Mouse (Mus musculus) inflammation-experienced regulatory T-cells, adult 6 months (primary cell): ENCODE results near the gene Fer1l4. TPM values are rescaled to one million over a fixed set of nuclear protein-coding genes. Genes with fewer than 3 reads are reported as not detected.

Experiments used
- ATAC-seq: one replicate; pipeline ENCODE4 v1.8.0; 2017
- polyA plus RNA-seq, 3 experiments: library from polyadenylated mRNA; unstranded; fragments of 100-300 nt; shearing (Covaris generic); gene quantifications; one replicate each; pipeline ENCODE4 v1.2.1; 2017

Gene Fer1l4
- polyA plus RNA-seq, 3 experiments from 2014 or later: not detected

- ATAC-seq: peak; percentile 99
These were observed 44.7 kb downstream of the Fer1l4 start, which contains the start of the genes 6430550D23Rik and Ergic3 for GRCm38 (mm10) chr2:156007888-156008532. Gene 6430550D23Rik, minus strand, starts transcription at chr2:156007977. Gene Ergic3, plus strand, starts transcription at chr2:156008045.

- no peak for ATAC-seq
These were observed 47.4 kb downstream of the Fer1l4 start for GRCm38 (mm10) chr2:156005393-156005792.

- ATAC-seq: no peak
These were observed 60.9 kb downstream of the Fer1l4 start for GRCm38 (mm10) chr2:155991863-155992321.

- no peak for ATAC-seq
These were observed 61.6 kb downstream of the Fer1l4 start for GRCm38 (mm10) chr2:155991151-155991550.

- ATAC-seq: no peak
These were observed 63.7 kb downstream of the Fer1l4 start for GRCm38 (mm10) chr2:155989085-155989484.

GRCm38 (mm10) chr2:155987131-155987530 is 65.6 kb downstream of the Fer1l4 start:
- no peak for ATAC-seq

GRCm38 (mm10) chr2:155985776-155986175 is 67.0 kb downstream of the Fer1l4 start:
- no peak for ATAC-seq

GRCm38 (mm10) chr2:155979328-155979991 is 73.3 kb downstream of the Fer1l4 start:
- peak; percentile 99 for ATAC-seq

- ATAC-seq: no peak
These were observed 78.5 kb downstream of the Fer1l4 start for GRCm38 (mm10) chr2:155974087-155974731.

GRCm38 (mm10) chr2:155973348-155973747 is 79.4 kb downstream of the Fer1l4 start:
- ATAC-seq: no peak

Other genes starting within 250 kb of the Fer1l4 start
- gene BC029722, start 233.5 kb downstream of the Fer1l4 start, polyA plus RNA-seq: 10 to 100 TPM; 12.6 to 16.8 (median 15.9) TPM
- gene Eif6, start 226.0 kb downstream of the Fer1l4 start, polyA plus RNA-seq: 10 to 100 TPM; 65.0 to 78.8 (median 71.9) TPM
- gene Fam83c, start 218.1 kb downstream of the Fer1l4 start, polyA plus RNA-seq: not detected
- gene Uqcc1, start 122.6 kb downstream of the Fer1l4 start, polyA plus RNA-seq: 10 to 100 TPM; 34.5 to 47.4 (median 36.3) TPM
- not detected for gene Gm15557, start 112.2 kb downstream of the Fer1l4 start, polyA plus RNA-seq
- gene Gdf5, start 107.6 kb downstream of the Fer1l4 start, polyA plus RNA-seq: not detected
- 10 to 100 TPM; 30.4 to 48.2 (median 47.9) TPM for gene Cep250, start 96.5 kb downstream of the Fer1l4 start, polyA plus RNA-seq
- gene 6430550D23Rik, start 45.0 kb downstream of the Fer1l4 start, polyA plus RNA-seq: 1 to 10 TPM; 1.4 to 1.8 (median 1.7) TPM
- gene Ergic3, start 44.9 kb downstream of the Fer1l4 start, polyA plus RNA-seq: 100 to 1,000 TPM in 2 of 3 experiments, 10 to 100 TPM in 1; 97.9 to 172 (median 128) TPM
- gene Spag4, start 12.2 kb upstream of the Fer1l4 start, polyA plus RNA-seq: under 1 TPM in 1 of 3 experiments, not detected in 2; 0.13 TPM
- 10 to 100 TPM; 43.3 to 63.8 (median 46.2) TPM for gene Cpne1, start 59.0 kb upstream of the Fer1l4 start, polyA plus RNA-seq
- 10 to 100 TPM; 11.7 to 20.0 (median 18.2) TPM for gene Rbm12, start 59.0 kb upstream of the Fer1l4 start, polyA plus RNA-seq
- 10 to 100 TPM in 1 of 3 experiments, 1 to 10 TPM in 2; 5.9 to 12.5 (median 10.0) TPM for gene Gm28036, start 74.1 kb upstream of the Fer1l4 start, polyA plus RNA-seq
- 100 to 1,000 TPM; 144 to 170 (median 160) TPM for gene Romo1, start 91.1 kb upstream of the Fer1l4 start, polyA plus RNA-seq
- 10 to 100 TPM; 34.3 to 43.0 (median 36.7) TPM for gene Nfs1, start 91.2 kb upstream of the Fer1l4 start, polyA plus RNA-seq
- gene Rbm39, start 127.3 kb upstream of the Fer1l4 start, polyA plus RNA-seq: 100 to 1,000 TPM; 572 to 796 (median 746) TPM
- gene Phf20, start 143.5 kb upstream of the Fer1l4 start, polyA plus RNA-seq: 100 to 1,000 TPM in 1 of 3 experiments, 10 to 100 TPM in 2; 56.7 to 100 (median 81.3) TPM